Mouse (Mus musculus): ENCODE data around the gene Lrwd1.

The Lrwd1 gene

GRCm38 (mm10) chr5:136088821-136089575 is 46.9 kb downstream of the Lrwd1 start:
- DNase-seq: no peak

GRCm38 (mm10) chr5:136086290-136086689 is 49.6 kb downstream of the Lrwd1 start:
- peak; percentile 95 for DNase-seq

GRCm38 (mm10) chr5:136084891-136085651 is 50.8 kb downstream of the Lrwd1 start:
- peak; percentile 95 for DNase-seq

- DNase-seq: peak; percentile 96
These were observed 51.6 kb downstream of the Lrwd1 start for GRCm38 (mm10) chr5:136084144-136084881.

GRCm38 (mm10) chr5:136083669-136084107 is 52.2 kb downstream of the Lrwd1 start, which contains the start of gene Rasa4:
Rasa4 (plus strand) TSS chr5:136083916.
- DNase-seq: peak; percentile 100

GRCm38 (mm10) chr5:136082345-136082744 is 53.5 kb downstream of the Lrwd1 start:
- DNase-seq: no peak

GRCm38 (mm10) chr5:136078136-136078535 is 57.7 kb downstream of the Lrwd1 start:
- no peak for DNase-seq

GRCm38 (mm10) chr5:136077001-136077550 is 58.8 kb downstream of the Lrwd1 start:
- DNase-seq: peak; percentile 96

GRCm38 (mm10) chr5:136076284-136076683 is 59.6 kb downstream of the Lrwd1 start:
- no peak for DNase-seq

- DNase-seq: no peak
These were observed 60.8 kb downstream of the Lrwd1 start for GRCm38 (mm10) chr5:136075076-136075475.

GRCm38 (mm10) chr5:136073526-136073925 is 62.3 kb downstream of the Lrwd1 start:
- no peak for DNase-seq

GRCm38 (mm10) chr5:136073051-136073450 is 62.8 kb downstream of the Lrwd1 start:
- DNase-seq: no peak
